Mouse (Mus musculus): Measurements from ENCODE around the gene Gkap1. TPM values are rescaled to one million over a fixed set of nuclear protein-coding genes. Genes with fewer than 3 reads are reported as not detected.

The Gkap1 gene
- polyA plus RNA-seq, 1 experiment from 2014 or later, result 29.9 TPM

DNA sequence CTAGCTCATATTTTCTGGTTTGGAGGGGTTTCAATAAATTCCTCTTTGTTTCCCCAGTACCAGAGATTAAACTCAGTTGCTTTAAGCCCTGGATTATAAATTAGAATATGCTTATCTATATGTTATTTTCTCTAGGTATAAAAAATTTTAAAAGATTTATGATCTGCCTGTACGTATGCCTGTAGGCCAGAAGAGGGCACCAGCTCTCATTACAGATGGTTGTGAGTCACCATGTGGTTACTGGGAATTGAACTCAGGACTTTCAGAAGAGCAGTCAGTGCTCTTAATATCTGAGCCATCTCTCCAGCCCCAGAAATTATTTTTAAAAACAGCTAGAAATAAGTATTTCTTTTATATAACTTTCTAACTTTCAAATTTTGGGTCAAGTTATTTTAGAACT is 13.8 kb upstream of the Gkap1 start:
- no peak overlapping the region for H3K4me3 ChIP-seq (replicated peaks)
- H3K9me3 ChIP-seq (replicated peaks), result no peaks in the 10 kb centered on the region
- H3K4me2 ChIP-seq, result no peak overlapping the region
- H3K4me1 ChIP-seq, result peaks cover 4% of the 10 kb centered on the region; the same call in 1 of the 2 replicates
- ATAC-seq (replicated peaks; ENCODE audit: low FRiP score), result no peak
- WGBS, result 65% methylated on average over 1 of the region's 1 CpGs
- H3K9ac ChIP-seq, result no peak overlapping the region
- no peaks in the 10 kb centered on the region for H3K27me3 ChIP-seq
- no peak overlapping the region for H3K27ac ChIP-seq
- H3K36me3 ChIP-seq, result no peaks in the 10 kb centered on the region

- Histone ChIP-seq H3K4me2 (no peak overlapping the region), H3K9me3 (replicated peaks) (no peaks in the 10 kb centered on the region), H3K4me3 (replicated peaks) (no peak overlapping the region), H3K36me3 (no peaks in the 10 kb centered on the region), H3K9ac (no peak overlapping the region), H3K27ac (no peak overlapping the region), H3K27me3 (no peaks in the 10 kb centered on the region), H3K4me1 (peaks cover 6% of the 10 kb centered on the region; the same call in 1 of the 2 replicates)
- ATAC-seq (replicated peaks; ENCODE audit: low FRiP score), result 0 out of 2 replicates have a peak, but pooled peaks have one; percentile 49
- 17% methylated on average over 13 of the region's 13 CpGs for WGBS
Measured at GRCm38 (mm10) chr13:58287822-58288221, 12.3 kb upstream of the Gkap1 start.

GRCm38 (mm10) chr13:58283466-58283865 is 8.0 kb upstream of the Gkap1 start:
- Histone ChIP-seq H3K27ac (no peak overlapping the region), H3K9ac (no peak overlapping the region), H3K4me1 (0 out of 2 replicates have a peak, but pooled peaks cover 4% of the 10 kb centered on the region), H3K4me2 (no peak overlapping the region), H3K9me3 (replicated peaks) (no peaks in the 10 kb centered on the region), H3K4me3 (replicated peaks) (no peak overlapping the region), H3K27me3 (no peaks in the 10 kb centered on the region), H3K36me3 (no peaks in the 10 kb centered on the region)
- 47% methylated on average over 4 of the region's 4 CpGs for WGBS
- ATAC-seq (replicated peaks; ENCODE audit: low FRiP score), result no peak

- no peaks in the 10 kb centered on the region for H3K9me3 ChIP-seq (replicated peaks)
- H3K27me3 ChIP-seq, result no peaks in the 10 kb centered on the region
- WGBS, result 63% methylated on average over 4 of the region's 4 CpGs
- H3K36me3 ChIP-seq, result no peaks in the 10 kb centered on the region
- no peak overlapping the region for H3K4me2 ChIP-seq
- H3K4me1 ChIP-seq, result 0 out of 2 replicates have a peak, but pooled peaks cover 4% of the 10 kb centered on the region
- no peak for ATAC-seq (replicated peaks; ENCODE audit: low FRiP score)
- no peak overlapping the region for H3K4me3 ChIP-seq (replicated peaks)
- H3K27ac ChIP-seq, result no peak overlapping the region
- H3K9ac ChIP-seq, result no peak overlapping the region
Measured at GRCm38 (mm10) chr13:58281936-58282335, 6.4 kb upstream of the Gkap1 start.

- Histone ChIP-seq H3K27ac (no peak overlapping the region), H3K36me3 (no peaks in the 10 kb centered on the region), H3K4me1 (0 out of 2 replicates have a peak, but pooled peaks cover 4% of the 10 kb centered on the region), H3K27me3 (0 out of 2 replicates have a peak, but pooled peaks cover 2% of the 10 kb centered on the region), H3K4me3 (replicated peaks) (no peak overlapping the region), H3K4me2 (no peak overlapping the region), H3K9me3 (replicated peaks) (no peaks in the 10 kb centered on the region), H3K9ac (no peak overlapping the region)
- ATAC-seq (replicated peaks; ENCODE audit: low FRiP score), result no peak
- 89% methylated on average over 3 of the region's 3 CpGs for WGBS
Measured at GRCm38 (mm10) chr13:58280528-58280927, 5.0 kb upstream of the Gkap1 start.

- WGBS, result 78% methylated on average over 10 of the region's 10 CpGs
- no peak overlapping the region for H3K27ac ChIP-seq
- H3K4me1 ChIP-seq, result peaks cover 20% of the 10 kb centered on the region
- H3K27me3 ChIP-seq, result 0 out of 2 replicates have a peak, but pooled peaks cover 6% of the 10 kb centered on the region
- no peaks in the 10 kb centered on the region for H3K9me3 ChIP-seq (replicated peaks)
- no peak overlapping the region for H3K4me2 ChIP-seq
- no peak overlapping the region for H3K9ac ChIP-seq
- ATAC-seq (replicated peaks; ENCODE audit: low FRiP score), result no peak
- no peaks in the 10 kb centered on the region for H3K36me3 ChIP-seq
- H3K4me3 ChIP-seq (replicated peaks), result no peak overlapping the region
Measured at GRCm38 (mm10) chr13:58276256-58276655, 757 bp upstream of the Gkap1 start.

DNA sequence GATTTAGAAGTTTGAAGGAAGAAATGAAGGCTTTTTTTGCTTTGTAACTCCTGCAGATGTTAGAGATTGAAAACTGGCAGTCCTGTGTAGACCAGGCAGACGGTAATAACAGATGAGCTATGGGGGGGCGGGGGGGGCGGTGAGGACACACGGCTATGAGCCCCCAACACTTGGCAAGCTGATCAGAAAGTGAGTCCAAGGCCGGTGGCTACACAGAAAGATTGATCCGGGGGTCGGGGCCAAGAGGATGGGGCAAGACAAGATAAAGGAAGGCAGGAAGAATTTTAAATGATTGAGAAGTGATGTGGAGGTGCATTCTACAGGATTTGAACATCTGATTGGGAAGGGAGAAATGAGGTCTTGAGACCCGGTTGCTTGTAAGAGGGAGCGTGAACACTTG is 423 bp downstream of the Gkap1 start:
- Histone ChIP-seq H3K27ac (peak overlapping the region; percentile 83; the same call in 1 of the 2 replicates), H3K4me3 (replicated peaks) (peak overlapping the region; percentile 95), H3K4me2 (peak overlapping the region; percentile 89), H3K36me3 (no peaks in the 10 kb centered on the region), H3K9me3 (replicated peaks) (no peaks in the 10 kb centered on the region), H3K27me3 (0 out of 2 replicates have a peak, but pooled peaks cover 6% of the 10 kb centered on the region), H3K9ac (peak overlapping the region; percentile 89), H3K4me1 (peaks cover 20% of the 10 kb centered on the region)
- 22% methylated on average over 9 of the region's 9 CpGs for WGBS
- ATAC-seq (replicated peaks; ENCODE audit: low FRiP score), result no peak

- WGBS, result under 1% methylated on average over 83 of the region's 84 CpGs
- peak; percentile 89 for ATAC-seq (replicated peaks; ENCODE audit: low FRiP score)
- Histone ChIP-seq H3K36me3 (no peaks in the 10 kb centered on the region), H3K9ac (peak overlapping the region; percentile 89), H3K4me1 (peaks cover 20% of the 10 kb centered on the region), H3K27ac (peak overlapping the region; percentile 83), H3K9me3 (replicated peaks) (no peaks in the 10 kb centered on the region), H3K4me2 (peak overlapping the region; percentile 89), H3K27me3 (0 out of 2 replicates have a peak, but pooled peaks cover 6% of the 10 kb centered on the region), H3K4me3 (replicated peaks) (peak overlapping the region; percentile 95)
Measured at GRCm38 (mm10) chr13:58274259-58274991, 1.1 kb downstream of the Gkap1 start.

- H3K4me3 ChIP-seq (replicated peaks), result peak overlapping the region; percentile 95
- WGBS, result under 1% methylated on average over 113 of the region's 115 CpGs
- H3K36me3 ChIP-seq, result no peaks in the 10 kb centered on the region
- H3K27ac ChIP-seq, result peak overlapping the region; percentile 83
- peaks cover 20% of the 10 kb centered on the region for H3K4me1 ChIP-seq
- ATAC-seq (replicated peaks; ENCODE audit: low FRiP score), result peak; percentile 79
- 0 out of 2 replicates have a peak, but pooled peaks cover 6% of the 10 kb centered on the region for H3K27me3 ChIP-seq
- H3K4me2 ChIP-seq, result peak overlapping the region; percentile 89
- H3K9me3 ChIP-seq (replicated peaks), result no peaks in the 10 kb centered on the region
- H3K9ac ChIP-seq, result peak overlapping the region; percentile 89
Measured at GRCm38 (mm10) chr13:58273411-58274258, 1.9 kb downstream of the Gkap1 start.

DNA sequence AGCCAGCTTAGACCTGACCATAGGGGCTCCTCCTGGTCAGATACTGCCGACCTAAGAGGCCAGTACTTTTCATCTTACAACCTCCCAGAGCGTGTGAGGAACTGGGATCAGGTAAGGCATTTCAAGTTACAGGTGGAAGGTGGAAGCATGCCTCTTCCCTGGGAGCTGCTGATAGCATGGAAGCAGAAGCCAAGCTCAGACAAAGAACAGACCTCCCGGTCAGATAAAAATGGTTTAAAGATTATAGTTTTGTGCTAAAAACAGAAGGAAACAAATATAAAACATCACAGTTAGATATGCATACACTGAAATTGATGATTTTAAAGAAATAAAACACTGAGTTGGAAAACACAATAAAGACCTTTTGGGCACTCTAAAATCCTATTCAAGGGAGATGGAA is 8.6 kb downstream of the Gkap1 start:
- Histone ChIP-seq H3K36me3 (peaks cover 13% of the 10 kb centered on the region), H3K9ac (no peak overlapping the region), H3K4me3 (replicated peaks) (no peak overlapping the region), H3K27me3 (no peaks in the 10 kb centered on the region), H3K4me1 (no peaks in the 10 kb centered on the region), H3K9me3 (replicated peaks) (no peaks in the 10 kb centered on the region), H3K27ac (no peak overlapping the region), H3K4me2 (no peak overlapping the region)
- ATAC-seq (replicated peaks; ENCODE audit: low FRiP score), result no peak
- 72% methylated on average over 3 of the region's 3 CpGs for WGBS

GRCm38 (mm10) chr13:58263546-58263945 is 12.0 kb downstream of the Gkap1 start:
- peaks cover 25% of the 10 kb centered on the region for H3K36me3 ChIP-seq
- no peaks in the 10 kb centered on the region for H3K9me3 ChIP-seq (replicated peaks)
- H3K4me1 ChIP-seq, result no peaks in the 10 kb centered on the region
- H3K4me2 ChIP-seq, result no peak overlapping the region
- no peaks in the 10 kb centered on the region for H3K27me3 ChIP-seq
- no peak for ATAC-seq (replicated peaks; ENCODE audit: low FRiP score)
- WGBS, result 91% methylated on average over 8 of the region's 8 CpGs
- no peak overlapping the region for H3K27ac ChIP-seq
- no peak overlapping the region for H3K9ac ChIP-seq
- H3K4me3 ChIP-seq (replicated peaks), result no peak overlapping the region

DNA sequence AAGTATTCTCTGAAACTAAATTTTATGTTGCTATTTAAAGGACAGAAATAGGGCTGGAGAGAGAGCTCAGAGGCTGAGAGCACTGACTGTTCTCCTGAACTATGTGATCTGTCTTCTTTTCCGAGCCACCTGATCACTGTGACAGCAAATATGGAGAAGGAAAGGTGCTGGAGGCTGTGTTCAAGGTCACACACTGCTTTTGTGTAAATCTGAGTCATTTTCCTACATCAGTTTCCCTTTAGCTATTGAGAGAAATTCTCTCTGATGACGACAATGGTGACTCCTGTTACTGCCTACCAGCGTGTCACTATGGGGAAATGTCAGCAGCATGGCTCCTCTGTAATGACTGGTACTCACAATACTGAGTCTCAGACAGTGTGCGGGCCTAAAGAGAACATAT is 13.8 kb downstream of the Gkap1 start:
- no peaks in the 10 kb centered on the region for H3K27me3 ChIP-seq
- ATAC-seq (replicated peaks; ENCODE audit: low FRiP score), result no peak

More for the DNA sequence above, 13.8 kb downstream of the Gkap1 start:
- H3K4me2 ChIP-seq, result no peak overlapping the region
- H3K36me3 ChIP-seq, result peaks cover 33% of the 10 kb centered on the region
- no peaks in the 10 kb centered on the region for H3K9me3 ChIP-seq (replicated peaks)
- no peak overlapping the region for H3K4me3 ChIP-seq (replicated peaks)
- no peak overlapping the region for H3K9ac ChIP-seq
- no peaks in the 10 kb centered on the region for H3K4me1 ChIP-seq
- 87% methylated on average over 4 of the region's 4 CpGs for WGBS
- H3K27ac ChIP-seq, result no peak overlapping the region

Measured in kidney, embryonic 15.5 days (tissue).